Mouse (Mus musculus) kidney, embryonic 14.5 days (tissue): ENCODE measurements around the gene Emp2. TPM values are rescaled to one million over a fixed set of nuclear protein-coding genes. Genes with fewer than 3 reads are reported as not detected.
"Not testable (repeated sequence)": the region's sequence is repeated elsewhere in the genome, so short reads cannot be mapped to it uniquely, and the experiment has no call there.

Source experiments
- ATAC-seq: fragments of 200-750 bp; cut with Nextera tagmentation; 2 replicates; pipeline ENCODE4 v1.8.0; 2017; ENCODE audit warnings: moderate number of reproducible peaks, mild to moderate bottlenecking, moderate TSS enrichment, moderate library complexity; ENCODE audit not compliant: low FRiP score, low TSS enrichment
- H3K27ac ChIP-seq: fragments of 300-500 bp; sonication (generic); 2 replicates; pipeline ENCODE4 v1.5.1; 2014; ENCODE audit warnings: low read depth, mild to moderate bottlenecking, low read length, moderate library complexity, mixed read lengths
- H3K27me3 ChIP-seq: fragments of 300-500 bp; sonication (generic); 2 replicates; pipeline ENCODE4 v1.6.1; 2014; ENCODE audit warnings: mild to moderate bottlenecking, low read length; ENCODE audit not compliant: control insufficient read depth, insufficient read depth
- H3K36me3 ChIP-seq: fragments of 300-500 bp; sonication (generic); 2 replicates; pipeline ENCODE4 v1.6.1; 2014; ENCODE audit warnings: low read length, mixed read lengths; ENCODE audit not compliant: control insufficient read depth, insufficient read depth
- H3K4me1 ChIP-seq: fragments of 300-500 bp; sonication (generic); 2 replicates; pipeline ENCODE4 v1.6.1; 2014; ENCODE audit warnings: low read length, mixed read lengths; ENCODE audit not compliant: control insufficient read depth, insufficient read depth
- H3K4me2 ChIP-seq: fragments of 300-500 bp; sonication (generic); replicated peaks from 2 replicates; pipeline ENCODE4 v1.6.1; 2014; ENCODE audit warnings: low read depth, mild to moderate bottlenecking, low read length
- H3K4me3 ChIP-seq: fragments of 300-500 bp; sonication (generic); 2 replicates; pipeline ENCODE4 v1.5.1; 2014; ENCODE audit warnings: mild to moderate bottlenecking, low read length
- H3K9ac ChIP-seq: fragments of 300-500 bp; sonication (generic); 2 replicates; pipeline ENCODE4 v1.6.1; 2014; ENCODE audit warnings: low read depth, mild to moderate bottlenecking, low read length, moderate library complexity
- H3K9me3 ChIP-seq: fragments of 300-500 bp; sonication (generic); 2 replicates; pipeline ENCODE4 v1.6.1; 2016; ENCODE audit warnings: low read length; ENCODE audit not compliant: control insufficient read depth
- WGBS: fragments of 180-500 bp; shearing (Covaris S2); extraction: QIAGEN DNeasy Blood & Tissue Kit; methylation state at CpG from one replicate; pipeline ENCODE4 v1.1.7; 2014; 5-methylcytosine and 5-hydroxymethylcytosine counted together
- microRNA-seq: library from miRNA; unstranded; fragments of <30 nt; microRNA quantifications from one replicate; pipeline ENCODE4, GENCODE M21; 2016
- polyA plus RNA-seq: library from polyadenylated mRNA; unstranded; fragments of >200 nt; fragmentation: Nextera tagmentation; extraction: Ambion mirVana; gene quantifications from 2 replicates; pipeline ENCODE4 v1.2.1, GENCODE M21; 2014

Gene Emp2
- polyA plus RNA-seq, 1 experiment from 2014 or later: 14.7 TPM

- Histone ChIP-seq H3K27me3 (no peaks in the 10 kb centered on the region), H3K27ac (no peak overlapping the region), H3K36me3 (no peaks in the 10 kb centered on the region; the same call in 1 of the 2 replicates), H3K4me1 (0 out of 2 replicates have a peak, but pooled peaks cover 2% of the 10 kb centered on the region), H3K4me3 (no peak overlapping the region), H3K9me3 (no peaks in the 10 kb centered on the region), H3K4me2 (no peak overlapping the region), H3K9ac (no peak overlapping the region)
- 87% methylated on average over 3 of the region's 3 CpGs for WGBS
- no peak for ATAC-seq
Measured at GRCm38 (mm10) chr16:10281890-10282289, 31.9 kb downstream of the Emp2 start.

- 53% methylated on average over 12 of the region's 12 CpGs for WGBS
Measured at GRCm38 (mm10) chr16:10280286-10280951, 33.3 kb downstream of the Emp2 start.

GRCm38 (mm10) chr16:10276778-10277177 lies 37.0 kb downstream of the Emp2 start:
- not testable (repeated sequence) for H3K4me2 ChIP-seq, H3K36me3 ChIP-seq, H3K27ac ChIP-seq, H3K9me3 ChIP-seq, H3K27me3 ChIP-seq, H3K4me1 ChIP-seq, H3K4me3 ChIP-seq, ATAC-seq, H3K9ac ChIP-seq
- WGBS: 74% methylated on average over 5 of the region's 5 CpGs

More at GRCm38 (mm10) chr16:10280286-10280951, 33.3 kb downstream of the Emp2 start:
- H3K4me3 ChIP-seq: no peak overlapping the region
- no peak overlapping the region for H3K9ac ChIP-seq
- H3K27me3 ChIP-seq: no peaks in the 10 kb centered on the region
- 0 out of 2 replicates have a peak, but pooled peaks cover 2% of the 10 kb centered on the region for H3K4me1 ChIP-seq
- ATAC-seq: no peak
- H3K27ac ChIP-seq: no peak overlapping the region
- no peaks in the 10 kb centered on the region for H3K9me3 ChIP-seq
- no peaks in the 10 kb centered on the region; the same call in 1 of the 2 replicates for H3K36me3 ChIP-seq
- H3K4me2 ChIP-seq: no peak overlapping the region

GRCm38 (mm10) chr16:10274465-10274864 lies 39.3 kb downstream of the Emp2 start:
- WGBS: 69% methylated on average over 4 of the region's 4 CpGs
- H3K36me3 ChIP-seq: no peaks in the 10 kb centered on the region

GRCm38 (mm10) chr16:10272256-10272655 lies 41.5 kb downstream of the Emp2 start:
- Histone ChIP-seq H3K4me1 (no peaks in the 10 kb centered on the region), H3K9ac (no peak overlapping the region), H3K9me3 (peaks cover 3% of the 10 kb centered on the region; the same call in 1 of the 2 replicates), H3K36me3 (no peaks in the 10 kb centered on the region), H3K27me3 (no peaks in the 10 kb centered on the region), H3K27ac (no peak overlapping the region), H3K4me2 (no peak overlapping the region), H3K4me3 (no peak overlapping the region)
- WGBS: 23% methylated on average over 3 of the region's 3 CpGs
- ATAC-seq: no peak

More at GRCm38 (mm10) chr16:10274465-10274864, 39.3 kb downstream of the Emp2 start:
- peaks cover 3% of the 10 kb centered on the region; the same call in 1 of the 2 replicates for H3K9me3 ChIP-seq
- no peak overlapping the region for H3K4me2 ChIP-seq
- H3K27me3 ChIP-seq: no peaks in the 10 kb centered on the region
- ATAC-seq: no peak
- no peak overlapping the region for H3K9ac ChIP-seq
- no peak overlapping the region for H3K4me3 ChIP-seq
- H3K27ac ChIP-seq: no peak overlapping the region
- H3K4me1 ChIP-seq: no peaks in the 10 kb centered on the region

GRCm38 (mm10) chr16:10253993-10254392 lies 59.8 kb downstream of the Emp2 start:
- no peak overlapping the region for H3K27ac ChIP-seq
- ATAC-seq: no peak
- H3K9ac ChIP-seq: no peak overlapping the region
- H3K4me3 ChIP-seq: no peak overlapping the region
- H3K4me1 ChIP-seq: no peaks in the 10 kb centered on the region
- no peaks in the 10 kb centered on the region for H3K27me3 ChIP-seq
- WGBS: 71% methylated on average over 1 of the region's 1 CpGs
- no peak overlapping the region for H3K4me2 ChIP-seq
- no peaks in the 10 kb centered on the region for H3K9me3 ChIP-seq
- H3K36me3 ChIP-seq: no peaks in the 10 kb centered on the region

GRCm38 (mm10) chr16:10236601-10237000 lies 77.2 kb downstream of the Emp2 start:
- no peak for ATAC-seq

More at GRCm38 (mm10) chr16:10236601-10237000, 77.2 kb downstream of the Emp2 start:
- no peak overlapping the region for H3K27ac ChIP-seq
- H3K4me3 ChIP-seq: no peak overlapping the region
- no peaks in the 10 kb centered on the region for H3K4me1 ChIP-seq
- no peak overlapping the region for H3K9ac ChIP-seq
- no peaks in the 10 kb centered on the region for H3K27me3 ChIP-seq
- H3K9me3 ChIP-seq: no peaks in the 10 kb centered on the region
- H3K4me2 ChIP-seq: no peak overlapping the region
- no peaks in the 10 kb centered on the region for H3K36me3 ChIP-seq

Small RNA genes within 50 kb of the gene (microRNA-seq; reads per million reads assigned to microRNA genes)
- not detected for gene Gm22932

Other genes starting within 250 kb of the Emp2 start
- not detected in 2 replicates for gene Rpl39l, start 143.7 kb downstream of the Emp2 start, polyA plus RNA-seq
- 2.9 and 3.1 TPM in 2 replicates for gene Atf7ip2, start 121.3 kb downstream of the Emp2 start, polyA plus RNA-seq
- gene Tekt5, start 81.5 kb upstream of the Emp2 start, polyA plus RNA-seq: 0.90 and 1.3 TPM in 2 replicates
- gene Nubp1, start 98.0 kb upstream of the Emp2 start, polyA plus RNA-seq: 69.9 and 77.1 TPM in 2 replicates
- 9.5 and 15.7 TPM in 2 replicates for gene Tvp23a, start 133.4 kb upstream of the Emp2 start, polyA plus RNA-seq
- gene Ciita, start 166.1 kb upstream of the Emp2 start, polyA plus RNA-seq: 0.31 and 1.4 TPM in 2 replicates
- 27.4 and 32.5 TPM in 2 replicates for gene Dexi, start 229.1 kb upstream of the Emp2 start, polyA plus RNA-seq
- 38.4 and 46.3 TPM in 2 replicates for gene Clec16a, start 231.4 kb upstream of the Emp2 start, polyA plus RNA-seq